Mouse (Mus musculus) megakaryocyte, embryonic 14.5 days (primary cell): ENCODE data around the gene Eme2.

Experiments
- FLI1 ChIP-seq: IDR thresholded peaks from 2 replicates; pipeline ENCODE4 v1.6.1; 2012; ENCODE audit warnings: low read length, inconsistent platforms, mixed read lengths
- GATA1 ChIP-seq: IDR thresholded peaks from 3 replicates; pipeline ENCODE4 v1.6.1; 2012; ENCODE audit warnings: mixed read lengths, low read length, inconsistent platforms, borderline replicate concordance

DNA sequence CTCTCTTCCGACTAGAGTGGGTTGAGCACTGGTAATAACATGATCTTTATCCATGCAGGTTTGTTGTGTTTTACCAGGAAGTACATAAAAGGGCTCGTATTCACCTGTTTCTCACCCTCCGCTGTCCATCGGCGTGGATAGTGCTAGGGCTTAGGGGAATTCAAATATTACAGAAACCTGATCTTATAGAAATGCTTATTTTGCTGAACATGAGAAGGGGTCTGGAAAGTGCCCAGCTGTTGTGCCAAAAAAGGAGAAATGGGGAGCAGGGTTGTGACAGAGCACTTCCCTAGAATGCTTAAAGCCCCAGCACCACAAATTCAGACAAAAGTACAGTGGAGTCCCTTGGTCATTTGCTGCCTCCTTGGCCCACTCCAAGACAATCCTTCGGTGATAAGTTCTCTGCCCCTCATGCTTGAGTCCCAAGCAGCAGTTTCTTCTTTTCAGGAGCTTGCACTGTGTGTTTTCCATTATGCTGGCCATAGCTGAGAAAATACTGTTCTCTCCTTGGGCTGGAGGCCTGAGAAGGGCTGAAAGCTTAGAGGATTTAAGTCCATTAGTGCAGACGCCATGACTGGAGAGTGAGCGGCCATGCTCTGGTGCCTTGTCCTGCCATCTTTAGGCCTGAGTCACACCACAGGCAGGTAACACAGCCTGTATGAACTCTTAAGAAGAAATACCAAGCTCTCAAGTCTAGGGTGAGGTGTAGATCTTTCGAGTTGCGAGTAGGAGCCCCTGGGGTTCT is 43.3 kb downstream of the Eme2 start:
- TF ChIP-seq GATA1: no peak
- no peak for TF ChIP-seq FLI1
